Mouse (Mus musculus) mouse trophoblast stem cell (cell line): ENCODE results near the gene Zfp692.

Experiments used
- in situ Hi-C, 2 experiments: fragments of 300-500 bp; cut with MseI, MboI; formaldehyde crosslinking; loops; 2 replicates in 1 of 2; 3 replicates in 1 of 2; pipeline ENCODE4 v1.15.1; 2025

Zfp692 gene

GRCm38 (mm10) chr11:58306860-58307308, at the start of gene Zfp692:
TSS of gene Zfp692 (plus strand) at chr11:58307069.
- in situ Hi-C loops = loop anchor here in 1 of 2 experiments (10.0 kb wide), 1 partner anchor 132 kb away; the partner anchor contains the start of gene Mrpl22

GRCm38 (mm10) chr11:58257816-58258215, 49.1 kb upstream of the Zfp692 start:
- in situ Hi-C loops = loop anchor here in 1 of 2 experiments (5.0 kb wide), 1 partner anchor 34 kb away; no protein-coding TSS in a partner anchor

- in situ Hi-C loops = no loop called here
These were observed 46.7 kb upstream of the Zfp692 start for GRCm38 (mm10) chr11:58260156-58260555.

GRCm38 (mm10) chr11:58261826-58262225, 45.0 kb upstream of the Zfp692 start:
- in situ Hi-C loops = no loop called here

- in situ Hi-C loops = no loop called here
These were observed 44.5 kb upstream of the Zfp692 start for GRCm38 (mm10) chr11:58262336-58262735.

- in situ Hi-C loops = no loop called here
These were observed 43.4 kb upstream of the Zfp692 start for GRCm38 (mm10) chr11:58263516-58263915.

- in situ Hi-C loops = no loop called here
These were observed 42.3 kb upstream of the Zfp692 start for GRCm38 (mm10) chr11:58264546-58264945.

- in situ Hi-C loops = no loop called here
These were observed 38.6 kb upstream of the Zfp692 start for GRCm38 (mm10) chr11:58268285-58268684.

- in situ Hi-C loops = no loop called here
These were observed 32.3 kb upstream of the Zfp692 start, which contains the start of gene 4930438A08Rik for GRCm38 (mm10) chr11:58274572-58274971. TSS of gene 4930438A08Rik (plus strand) at chr11:58274799.

GRCm38 (mm10) chr11:58275756-58276155, 31.1 kb upstream of the Zfp692 start:
- in situ Hi-C loops = no loop called here

- in situ Hi-C loops = no loop called here
These were observed 24.8 kb upstream of the Zfp692 start for GRCm38 (mm10) chr11:58281970-58282496.

GRCm38 (mm10) chr11:58282518-58282917, 24.4 kb upstream of the Zfp692 start:
- in situ Hi-C loops = no loop called here

GRCm38 (mm10) chr11:58289992-58290682, 16.7 kb upstream of the Zfp692 start:
- in situ Hi-C loops = loop anchor here in 1 of 2 experiments (5.0 kb wide), 1 partner anchor 33 kb away; no protein-coding TSS in a partner anchor

GRCm38 (mm10) chr11:58290812-58291211, 16.1 kb upstream of the Zfp692 start:
- in situ Hi-C loops = loop anchor here in 1 of 2 experiments (5.0 kb wide), 1 partner anchor 34 kb away; no protein-coding TSS in a partner anchor

- in situ Hi-C loops = loop anchor here in 1 of 2 experiments (5.0 kb wide), 1 partner anchor 35 kb away; no protein-coding TSS in a partner anchor
These were observed 14.1 kb upstream of the Zfp692 start for GRCm38 (mm10) chr11:58292791-58293190.

- in situ Hi-C loops = no loop called here
These were observed 9.5 kb upstream of the Zfp692 start for GRCm38 (mm10) chr11:58297396-58297795.

GRCm38 (mm10) chr11:58301057-58301456, 5.8 kb upstream of the Zfp692 start:
- in situ Hi-C loops = loop anchor here in 1 of 2 experiments (10.0 kb wide), 1 partner anchor 126 kb away; the partner anchor contains the start of gene Mrpl22

GRCm38 (mm10) chr11:58301837-58302754, 4.8 kb upstream of the Zfp692 start:
- in situ Hi-C loops = loop anchor here in 1 of 2 experiments (10.0 kb wide), 1 partner anchor 127 kb away; the partner anchor contains the start of gene Mrpl22

- in situ Hi-C loops = loop anchor here in 1 of 2 experiments (10.0 kb wide), 1 partner anchor 128 kb away; the partner anchor contains the start of gene Mrpl22
These were observed 4.0 kb upstream of the Zfp692 start for GRCm38 (mm10) chr11:58302774-58303445.

- in situ Hi-C loops = loop anchor here in 1 of 2 experiments (10.0 kb wide), 1 partner anchor 129 kb away; the partner anchor contains the start of gene Mrpl22
These were observed 3.3 kb upstream of the Zfp692 start for GRCm38 (mm10) chr11:58303594-58303993.

- in situ Hi-C loops = loop anchor here in 1 of 2 experiments (10.0 kb wide), 1 partner anchor 130 kb away; the partner anchor contains the start of gene Mrpl22
These were observed 1.6 kb upstream of the Zfp692 start for GRCm38 (mm10) chr11:58305299-58305698.
